Mouse (Mus musculus) adrenal gland, postnatal 10 days (tissue): Measurements from ENCODE around the gene Asgr1. TPM values are rescaled to one million over a fixed set of nuclear protein-coding genes. Genes with fewer than 3 reads are reported as not detected.
"Not testable (repeated sequence)": the region's sequence is repeated elsewhere in the genome, so short reads cannot be mapped to it uniquely, and the experiment has no call there.

ENCODE experiments used
- DNase-seq: peaks from one replicate; pipeline ENCODE4 v3.0.0; 2021; ENCODE audit warnings: mixed read lengths
- microRNA-seq: library from miRNA; unstranded; fragments of <30 nt; microRNA quantifications from one replicate; pipeline ENCODE4 v1.2.0, GENCODE M21; 2021
- total RNA-seq, 2 experiments: library from RNA; stranded (reverse); gene quantifications; 2 replicates each; pipeline ENCODE4 v1.2.3; 2021

Gene Asgr1
- total RNA-seq, 2 experiments from 2014 or later: 35.0 to 76.1 TPM

- no peak for DNase-seq
These were observed 14.4 kb downstream of the Asgr1 start for GRCm38 (mm10) chr11:70068245-70068644.

GRCm38 (mm10) chr11:70070057-70070456 is 16.2 kb downstream of the Asgr1 start:
- no peak for DNase-seq

GRCm38 (mm10) chr11:70070603-70071002 is 16.7 kb downstream of the Asgr1 start:
- DNase-seq: not testable (repeated sequence)

GRCm38 (mm10) chr11:70074379-70075071 is 20.6 kb downstream of the Asgr1 start:
- peak; percentile 90 for DNase-seq

- DNase-seq: peak; percentile 59
These were observed 21.7 kb downstream of the Asgr1 start for GRCm38 (mm10) chr11:70075581-70075980.

GRCm38 (mm10) chr11:70077441-70077840 is 23.6 kb downstream of the Asgr1 start:
- peak; percentile 59 for DNase-seq

GRCm38 (mm10) chr11:70079175-70079574 is 25.3 kb downstream of the Asgr1 start:
- DNase-seq: no peak

- no peak for DNase-seq
These were observed 26.0 kb downstream of the Asgr1 start for GRCm38 (mm10) chr11:70079928-70080327.

- no peak for DNase-seq
These were observed 27.1 kb downstream of the Asgr1 start for GRCm38 (mm10) chr11:70080803-70081590.

GRCm38 (mm10) chr11:70084563-70084962 is 30.7 kb downstream of the Asgr1 start:
- DNase-seq: no peak

- DNase-seq: peak; percentile 81
These were observed 38.3 kb downstream of the Asgr1 start, which contains the start of gene Asgr2 for GRCm38 (mm10) chr11:70091986-70092783. Gene Asgr2, plus strand, starts transcription at chr11:70092644.

GRCm38 (mm10) chr11:70097396-70097795 is 43.5 kb downstream of the Asgr1 start:
- no peak for DNase-seq

- DNase-seq: no peak
These were observed 45.2 kb downstream of the Asgr1 start for GRCm38 (mm10) chr11:70099102-70099501.

GRCm38 (mm10) chr11:70099809-70100208 is 45.9 kb downstream of the Asgr1 start:
- peak; percentile 35 for DNase-seq

- no peak for DNase-seq
These were observed 49.9 kb downstream of the Asgr1 start for GRCm38 (mm10) chr11:70103701-70104315.

GRCm38 (mm10) chr11:70107085-70107484 is 53.2 kb downstream of the Asgr1 start:
- no peak for DNase-seq

Small RNA genes lying within 50 kb of the gene (microRNA-seq; reads per million reads assigned to microRNA genes)
- 5,227 reads per million, percentile 89 among the genes with 10 or more reads in this experiment for gene Mir324

Other genes starting within 250 kb of the Asgr1 start
- gene Tmem102, start 248.5 kb upstream of the Asgr1 start, total RNA-seq: 1 to 10 TPM; 1.0 TPM
- gene Gm39566, start 238.8 kb upstream of the Asgr1 start, total RNA-seq: not detected
- gene Spem2, start 235.6 kb upstream of the Asgr1 start, total RNA-seq: not detected
- gene Spem1, start 231.9 kb upstream of the Asgr1 start, total RNA-seq: not detected
- gene Nlgn2, start 216.3 kb upstream of the Asgr1 start, total RNA-seq: 10 to 100 TPM; 17.3 to 23.5 TPM
- gene Tmem256, start 215.6 kb upstream of the Asgr1 start, total RNA-seq: 100 to 1,000 TPM; 137 to 145 TPM
- 10 to 100 TPM; 49.2 to 59.2 TPM for gene Plscr3, start 207.7 kb upstream of the Asgr1 start, total RNA-seq
- gene Tnk1, start 195.4 kb upstream of the Asgr1 start, total RNA-seq: under 1 TPM; 0.12 to 0.24 TPM
- gene Tmem95, start 176.1 kb upstream of the Asgr1 start, total RNA-seq: not detected
- 1 to 10 TPM; 4.1 to 4.2 TPM for gene Kctd11, start 172.7 kb upstream of the Asgr1 start, total RNA-seq
- 1 to 10 TPM; 4.3 to 4.7 TPM for gene Acap1, start 158.5 kb upstream of the Asgr1 start, total RNA-seq
- gene 2810408A11Rik, start 153.1 kb upstream of the Asgr1 start, total RNA-seq: 1 to 10 TPM; 3.1 to 3.2 TPM
- 10 to 100 TPM; 33.6 to 48.1 TPM for gene Neurl4, start 153.0 kb upstream of the Asgr1 start, total RNA-seq
- gene Gps2, start 140.2 kb upstream of the Asgr1 start, total RNA-seq: 10 to 100 TPM; 42.3 to 43.1 TPM
- gene Eif5a, start 132.1 kb upstream of the Asgr1 start, total RNA-seq: 100 to 1,000 TPM; 578 to 644 TPM
- gene Ybx2, start 118.3 kb upstream of the Asgr1 start, total RNA-seq: 10 to 100 TPM; 19.6 to 44.5 TPM
- gene Slc2a4, start 105.9 kb upstream of the Asgr1 start, total RNA-seq: 10 to 100 TPM; 67.6 to 81.9 TPM
- gene Cldn7, start 89.3 kb upstream of the Asgr1 start, total RNA-seq: 1 to 10 TPM in 1 of 2 experiments, under 1 TPM in 1; 0.70 to 1.2 TPM
- gene Ctdnep1, start 72.9 kb upstream of the Asgr1 start, total RNA-seq: 100 to 1,000 TPM; 117 to 148 TPM
- gene Elp5, start 71.6 kb upstream of the Asgr1 start, total RNA-seq: 10 to 100 TPM; 66.8 to 71.4 TPM
- gene Gabarap, start 62.9 kb upstream of the Asgr1 start, total RNA-seq: 100 to 1,000 TPM; 339 to 345 TPM
- gene Phf23, start 58.3 kb upstream of the Asgr1 start, total RNA-seq: 10 to 100 TPM; 43.5 to 50.5 TPM
- gene Dvl2, start 53.5 kb upstream of the Asgr1 start, total RNA-seq: 10 to 100 TPM; 15.7 to 23.0 TPM
- gene Acadvl, start 38.7 kb upstream of the Asgr1 start, total RNA-seq: 1,000 to 10,000 TPM; 1,467 to 1,540 TPM
- 10 to 100 TPM; 29.9 to 37.6 TPM for gene Dlg4, start 37.1 kb upstream of the Asgr1 start, total RNA-seq
- gene Asgr2, start 38.6 kb downstream of the Asgr1 start, total RNA-seq: 10 to 100 TPM; 17.1 to 37.9 TPM
- gene Mgl2, start 76.2 kb downstream of the Asgr1 start, total RNA-seq: 1 to 10 TPM; 2.1 to 2.5 TPM
- gene Clec10a, start 102.1 kb downstream of the Asgr1 start, total RNA-seq: 1 to 10 TPM; 4.6 to 5.1 TPM
- gene Slc16a11, start 158.7 kb downstream of the Asgr1 start, total RNA-seq: 1 to 10 TPM; 1.3 to 2.5 TPM
- gene Slc16a13, start 167.0 kb downstream of the Asgr1 start, total RNA-seq: 1 to 10 TPM; 3.8 to 6.2 TPM
- gene Bcl6b, start 175.7 kb downstream of the Asgr1 start, total RNA-seq: 10 to 100 TPM; 27.1 to 31.1 TPM
- 10 to 100 TPM; 58.6 to 62.3 TPM for gene 0610010K14Rik, start 183.8 kb downstream of the Asgr1 start, total RNA-seq
- 1 to 10 TPM; 4.0 to 4.9 TPM for gene Gm21988, start 185.7 kb downstream of the Asgr1 start, total RNA-seq
- 100 to 1,000 TPM; 139 to 162 TPM for gene Rnasek, start 185.8 kb downstream of the Asgr1 start, total RNA-seq
- 1 to 10 TPM; 2.4 to 2.7 TPM for gene Alox12, start 201.3 kb downstream of the Asgr1 start, total RNA-seq